Mouse (Mus musculus): ENCODE measurements around the gene P3h3. TPM values are rescaled to one million over a fixed set of nuclear protein-coding genes. Genes with fewer than 3 reads are reported as not detected.

Gene P3h3
- total and polyA plus RNA-seq, 3 experiments, result not detected

DNA sequence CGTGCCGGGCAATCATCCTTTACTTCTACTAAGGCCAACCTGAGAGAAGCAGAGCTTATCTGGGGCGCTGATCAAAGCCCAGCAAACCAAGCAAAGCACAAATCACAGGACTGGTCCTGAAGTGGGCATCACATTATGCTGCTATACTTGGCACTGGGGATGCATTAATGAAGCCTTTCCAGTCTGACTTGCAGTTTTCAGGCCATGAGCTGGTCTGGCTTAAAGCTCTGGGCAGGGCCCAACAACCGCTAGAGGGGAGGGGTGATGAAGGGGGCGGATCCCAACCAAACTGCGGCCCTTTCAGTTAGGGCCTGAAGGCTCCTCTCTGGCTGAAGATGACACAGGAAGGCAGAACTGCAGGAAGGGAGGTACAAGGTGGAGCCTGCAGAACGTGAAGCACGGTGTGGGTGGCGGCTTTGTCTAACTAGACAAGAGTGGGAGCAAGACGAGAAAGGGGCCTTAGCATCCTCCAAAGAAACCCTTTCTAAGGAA, 29.4 kb downstream of the P3h3 start:
- Histone ChIP-seq H3K4me3 (ENCODE audit: low read depth, low read length) (peak overlapping the region; percentile 91), H3K4me1 (ENCODE audit: insufficient read depth, low read depth, low read length) (peaks cover 42% of the 10 kb centered on the region), H3K27me3 (ENCODE audit: insufficient read depth, low read length) (no peaks in the 10 kb centered on the region), H3K36me3 (replicated peaks) (peaks cover 73% of the 10 kb centered on the region), H3K9me3 (replicated peaks) (no peaks in the 10 kb centered on the region)
- TF ChIP-seq GATA1 (IDR thresholded peaks at IDR 0.05; ENCODE audit: borderline replicate concordance, low read length) (no peak), POLR2AphosphoS5 (IDR thresholded peaks at IDR 0.05; ENCODE audit: insufficient replicate concordance, low read depth, low read length) (no peak), GATA2 (IDR thresholded peaks at IDR 0.05; ENCODE audit: borderline replicate concordance, low read depth, low read length) (no peak), CTCF (IDR thresholded peaks at IDR 0.05; ENCODE audit: low read depth, low read length) (no peak), TAL1 (conservative IDR thresholded peaks at IDR 0.05; ENCODE audit: low read depth, low read length) (no peak)
- peak; percentile 10; the same call in 1 of the 2 replicates for ATAC-seq (ENCODE audit: extremely low read depth, insufficient number of reproducible peaks, low FRiP score, poor library complexity, severe bottlenecking)
- peak; percentile 49 for DNase-seq (ENCODE audit: low spot score)

DNA sequence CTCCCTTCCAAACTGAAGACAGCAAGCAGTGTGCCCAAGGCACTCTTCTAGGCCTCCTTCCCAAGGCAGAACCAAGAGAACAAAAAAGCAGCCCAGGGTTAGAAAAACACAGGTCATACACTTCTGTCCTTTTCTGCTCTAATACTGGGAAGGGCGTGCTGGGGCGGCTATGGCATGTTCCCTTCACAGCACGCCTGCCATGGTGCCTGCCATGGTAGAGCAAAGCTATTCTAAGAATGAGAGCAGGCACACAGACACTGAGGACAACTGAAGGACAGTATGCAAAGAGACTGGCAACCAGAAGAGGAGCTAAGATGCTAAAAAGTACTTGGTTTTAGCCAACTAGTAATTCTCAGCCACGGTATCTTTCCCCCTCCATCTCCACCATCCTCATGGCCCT, 35.5 kb downstream of the P3h3 start:
- H3K36me3 ChIP-seq (replicated peaks), result peaks cover 100% of the 10 kb centered on the region
- ATAC-seq (ENCODE audit: extremely low read depth, insufficient number of reproducible peaks, low FRiP score, poor library complexity, severe bottlenecking) (no peak), DNase-seq (ENCODE audit: low spot score) (no peak)
- no peak for TF ChIP-seq GATA1 (IDR thresholded peaks at IDR 0.05; ENCODE audit: borderline replicate concordance, low read length)
- no peak for TF ChIP-seq CTCF (IDR thresholded peaks at IDR 0.05; ENCODE audit: low read depth, low read length)
- TF ChIP-seq POLR2AphosphoS5 (IDR thresholded peaks at IDR 0.05; ENCODE audit: insufficient replicate concordance, low read depth, low read length), result no peak
- TF ChIP-seq GATA2 (IDR thresholded peaks at IDR 0.05; ENCODE audit: borderline replicate concordance, low read depth, low read length), result no peak
- no peak for TF ChIP-seq TAL1 (conservative IDR thresholded peaks at IDR 0.05; ENCODE audit: low read depth, low read length)
- H3K9me3 ChIP-seq (replicated peaks), result no peaks in the 10 kb centered on the region
- H3K4me1 ChIP-seq (ENCODE audit: insufficient read depth, low read depth, low read length), result peaks cover 6% of the 10 kb centered on the region; the same call in 1 of the 2 replicates
- no peaks in the 10 kb centered on the region for H3K27me3 ChIP-seq (ENCODE audit: insufficient read depth, low read length)
- H3K4me3 ChIP-seq (ENCODE audit: low read depth, low read length), result no peak overlapping the region

DNA sequence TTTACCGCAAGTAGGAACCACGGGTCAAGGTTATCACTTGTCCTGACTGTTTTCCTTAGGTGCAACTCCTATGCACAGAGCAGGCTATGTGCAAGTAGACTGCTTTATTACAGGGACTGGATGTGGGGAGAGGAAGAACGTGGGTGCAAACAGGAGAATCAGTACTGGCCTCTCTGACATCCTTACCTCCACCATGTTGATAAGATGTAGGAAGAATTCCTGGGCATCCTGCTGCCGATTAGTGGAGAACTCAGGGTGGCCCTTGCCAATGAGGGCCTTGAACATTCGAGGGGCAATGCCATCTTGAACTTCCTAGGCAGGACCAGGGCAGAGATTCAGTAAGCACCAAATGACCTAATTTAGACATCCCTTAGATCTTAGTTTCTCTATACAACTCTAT, 36.7 kb downstream of the P3h3 start:
- no peak overlapping the region for H3K4me3 ChIP-seq (ENCODE audit: low read depth, low read length)
- no peak for DNase-seq (ENCODE audit: low spot score)
- ATAC-seq (ENCODE audit: extremely low read depth, insufficient number of reproducible peaks, low FRiP score, poor library complexity, severe bottlenecking), result no peak; the same call in 1 of the 2 replicates
- H3K27me3 ChIP-seq (ENCODE audit: insufficient read depth, low read length), result no peaks in the 10 kb centered on the region
- peaks cover 1% of the 10 kb centered on the region; the same call in 1 of the 2 replicates for H3K4me1 ChIP-seq (ENCODE audit: insufficient read depth, low read depth, low read length)
- H3K9me3 ChIP-seq (replicated peaks), result no peaks in the 10 kb centered on the region
- TF ChIP-seq TAL1 (conservative IDR thresholded peaks at IDR 0.05; ENCODE audit: low read depth, low read length) (no peak), GATA2 (IDR thresholded peaks at IDR 0.05; ENCODE audit: borderline replicate concordance, low read depth, low read length) (no peak), POLR2AphosphoS5 (IDR thresholded peaks at IDR 0.05; ENCODE audit: insufficient replicate concordance, low read depth, low read length) (no peak), CTCF (IDR thresholded peaks at IDR 0.05; ENCODE audit: low read depth, low read length) (no peak), GATA1 (IDR thresholded peaks at IDR 0.05; ENCODE audit: borderline replicate concordance, low read length) (no peak)
- H3K36me3 ChIP-seq (replicated peaks), result peaks cover 100% of the 10 kb centered on the region

DNA sequence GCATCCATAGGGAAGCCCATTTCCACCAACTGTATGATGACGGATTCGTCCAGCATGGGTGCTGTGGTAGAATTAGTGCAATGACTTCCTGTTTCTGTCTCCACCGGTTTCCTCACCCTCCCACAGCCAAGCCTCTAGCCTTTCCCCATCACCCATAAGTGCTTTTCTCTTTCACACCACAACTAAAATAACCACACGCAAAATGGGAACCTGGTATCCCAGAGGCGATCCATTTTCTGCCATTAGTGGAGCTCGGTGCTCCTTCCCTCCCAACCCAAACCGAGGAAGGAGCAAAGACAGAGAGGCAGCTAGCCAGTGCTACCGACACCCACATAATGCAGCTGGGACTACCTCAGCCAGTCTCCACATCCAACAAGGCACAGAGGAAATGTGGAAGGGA, 39.6 kb downstream of the P3h3 start:
- ATAC-seq (ENCODE audit: extremely low read depth, insufficient number of reproducible peaks, low FRiP score, poor library complexity, severe bottlenecking) (no peak), DNase-seq (ENCODE audit: low spot score) (no peak)
- no peak overlapping the region for H3K4me3 ChIP-seq (ENCODE audit: low read depth, low read length)
- H3K27me3 ChIP-seq (ENCODE audit: insufficient read depth, low read length), result no peaks in the 10 kb centered on the region
- peaks cover 15% of the 10 kb centered on the region for H3K4me1 ChIP-seq (ENCODE audit: insufficient read depth, low read depth, low read length)
- H3K9me3 ChIP-seq (replicated peaks), result no peaks in the 10 kb centered on the region
- TF ChIP-seq CTCF (IDR thresholded peaks at IDR 0.05; ENCODE audit: low read depth, low read length), result no peak
- TF ChIP-seq GATA1 (IDR thresholded peaks at IDR 0.05; ENCODE audit: borderline replicate concordance, low read length), result no peak
- no peak for TF ChIP-seq POLR2AphosphoS5 (IDR thresholded peaks at IDR 0.05; ENCODE audit: insufficient replicate concordance, low read depth, low read length)
- no peak for TF ChIP-seq GATA2 (IDR thresholded peaks at IDR 0.05; ENCODE audit: borderline replicate concordance, low read depth, low read length)
- TF ChIP-seq TAL1 (conservative IDR thresholded peaks at IDR 0.05; ENCODE audit: low read depth, low read length), result no peak
- H3K36me3 ChIP-seq (replicated peaks), result peaks cover 91% of the 10 kb centered on the region

DNA sequence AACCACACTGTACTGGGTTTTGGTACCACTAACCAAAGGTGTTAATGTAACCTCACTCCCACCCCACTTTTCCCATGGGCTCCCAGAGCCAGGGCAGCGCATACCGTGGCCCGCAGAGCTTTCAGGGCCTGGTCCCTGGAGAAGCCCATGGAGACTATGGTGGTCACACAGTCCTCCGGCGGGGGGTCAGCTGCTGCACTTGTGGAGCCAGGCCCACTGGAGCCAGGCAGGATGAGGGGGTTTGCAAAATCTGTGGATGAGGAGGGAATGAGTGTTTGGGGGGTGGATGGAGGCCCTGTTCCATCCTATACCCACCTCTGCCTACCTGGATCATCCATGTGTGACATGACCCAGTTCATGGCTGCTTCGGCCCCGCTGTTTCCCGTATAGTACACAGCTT, 40.0 kb downstream of the P3h3 start:
- Histone ChIP-seq H3K36me3 (replicated peaks) (peaks cover 91% of the 10 kb centered on the region), H3K4me3 (ENCODE audit: low read depth, low read length) (no peak overlapping the region), H3K4me1 (ENCODE audit: insufficient read depth, low read depth, low read length) (peaks cover 17% of the 10 kb centered on the region), H3K9me3 (replicated peaks) (no peaks in the 10 kb centered on the region), H3K27me3 (ENCODE audit: insufficient read depth, low read length) (no peaks in the 10 kb centered on the region)
- ATAC-seq (ENCODE audit: extremely low read depth, insufficient number of reproducible peaks, low FRiP score, poor library complexity, severe bottlenecking) (no peak), DNase-seq (ENCODE audit: low spot score) (no peak)
- TF ChIP-seq CTCF (IDR thresholded peaks at IDR 0.05; ENCODE audit: low read depth, low read length) (no peak), TAL1 (conservative IDR thresholded peaks at IDR 0.05; ENCODE audit: low read depth, low read length) (no peak), GATA2 (IDR thresholded peaks at IDR 0.05; ENCODE audit: borderline replicate concordance, low read depth, low read length) (no peak), GATA1 (IDR thresholded peaks at IDR 0.05; ENCODE audit: borderline replicate concordance, low read length) (no peak), POLR2AphosphoS5 (IDR thresholded peaks at IDR 0.05; ENCODE audit: insufficient replicate concordance, low read depth, low read length) (no peak)

DNA sequence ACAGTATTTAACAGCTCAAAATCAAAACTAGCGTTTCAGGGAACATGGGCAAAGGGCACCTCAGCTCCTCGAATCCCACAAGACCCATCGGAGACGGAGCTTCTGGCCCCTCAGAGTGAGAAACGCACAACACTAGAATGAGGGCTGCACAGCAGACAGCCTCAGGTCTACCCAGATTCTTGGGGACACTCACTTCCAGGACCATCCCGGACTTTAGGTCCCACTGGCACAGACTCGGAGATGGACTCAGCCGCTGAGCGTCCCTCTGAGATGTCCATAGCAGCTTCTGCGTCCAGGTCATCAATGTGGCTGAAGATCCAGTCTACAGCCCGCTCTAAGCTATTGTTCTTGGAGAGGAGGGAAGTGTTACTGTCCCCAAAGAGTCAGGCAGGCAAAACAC, 40.4 kb downstream of the P3h3 start:
- no peaks in the 10 kb centered on the region for H3K27me3 ChIP-seq (ENCODE audit: insufficient read depth, low read length)
- H3K36me3 ChIP-seq (replicated peaks), result peaks cover 91% of the 10 kb centered on the region
- DNase-seq (ENCODE audit: low spot score), result no peak
- no peak for TF ChIP-seq TAL1 (conservative IDR thresholded peaks at IDR 0.05; ENCODE audit: low read depth, low read length)
- no peak for TF ChIP-seq CTCF (IDR thresholded peaks at IDR 0.05; ENCODE audit: low read depth, low read length)
- no peak for TF ChIP-seq GATA1 (IDR thresholded peaks at IDR 0.05; ENCODE audit: borderline replicate concordance, low read length)
- no peaks in the 10 kb centered on the region for H3K9me3 ChIP-seq (replicated peaks)
- no peak overlapping the region for H3K4me3 ChIP-seq (ENCODE audit: low read depth, low read length)
- no peak for ATAC-seq (ENCODE audit: extremely low read depth, insufficient number of reproducible peaks, low FRiP score, poor library complexity, severe bottlenecking)
- H3K4me1 ChIP-seq (ENCODE audit: insufficient read depth, low read depth, low read length), result peaks cover 21% of the 10 kb centered on the region

Measured in G1E (cell line).